Mouse (Mus musculus) brain, embryonic 14.5 days (tissue): Measurements from ENCODE around the gene Gpc1. TPM values are rescaled to one million over a fixed set of nuclear protein-coding genes. Genes with fewer than 3 reads are reported as not detected.

Experiments used
- DNase-seq: peaks from one replicate; pipeline ENCODE4 v3.0.0-alpha.2; 2011; ENCODE audit warnings: low read depth
- CTCF ChIP-seq: fragments of 200-500 bp; IDR thresholded peaks from 2 replicates; pipeline ENCODE4 v1.5.1; 2012; ENCODE audit warnings: inconsistent platforms, mild to moderate bottlenecking, moderate library complexity, borderline replicate concordance; ENCODE audit not compliant: insufficient read depth, insufficient read length; ENCODE audit errors: extremely low read depth
- POLR2A ChIP-seq: fragments of 200-500 bp; IDR thresholded peaks from 2 replicates; pipeline ENCODE4 v1.6.1; 2012; ENCODE audit warnings: mild to moderate bottlenecking, inconsistent platforms, borderline replicate concordance; ENCODE audit not compliant: poor library complexity, insufficient read depth, insufficient read length, severe bottlenecking; ENCODE audit errors: extremely low read depth
- polyA plus RNA-seq: library from polyadenylated mRNA; depleted of rRNA; stranded (reverse); fragments of >200 nt; gene quantifications from 2 replicates; pipeline ENCODE4 v1.2.3, GENCODE M21; 2012

Gene Gpc1
- polyA plus RNA-seq, 1 experiment = 180 TPM

- TF ChIP-seq CTCF (peak; percentile 54; the same call in 1 of the 2 replicates), POLR2A (no peak)
- DNase-seq = peak; percentile 46
Measured at GRCm38 (mm10) chr1:92840231-92840890, 8.9 kb downstream of the Gpc1 start.

- TF ChIP-seq CTCF = no peak
- TF ChIP-seq POLR2A = no peak
- DNase-seq = no peak
Measured at GRCm38 (mm10) chr1:92841427-92841826, 10.0 kb downstream of the Gpc1 start.

GRCm38 (mm10) chr1:92845889-92846288, 14.4 kb downstream of the Gpc1 start:
- no peak for TF ChIP-seq POLR2A
- no peak for TF ChIP-seq CTCF
- no peak for DNase-seq

GRCm38 (mm10) chr1:92847873-92848839, 16.7 kb downstream of the Gpc1 start:
- peak; percentile 96 for DNase-seq
- 0 out of 2 replicates have a peak, but pooled peaks have one; percentile 0 for TF ChIP-seq CTCF
- peak; percentile 50; the same call in 1 of the 2 replicates for TF ChIP-seq POLR2A

- DNase-seq = peak; percentile 67
- 0 out of 2 replicates have a peak, but pooled peaks have one; percentile 23 for TF ChIP-seq CTCF
- TF ChIP-seq POLR2A = no peak
Measured at GRCm38 (mm10) chr1:92849491-92849890, 18.0 kb downstream of the Gpc1 start.

GRCm38 (mm10) chr1:92849938-92850574, 18.6 kb downstream of the Gpc1 start:
- no peak for DNase-seq
- no peak for TF ChIP-seq CTCF
- no peak for TF ChIP-seq POLR2A

- DNase-seq = no peak
Measured at GRCm38 (mm10) chr1:92852450-92852849, 21.0 kb downstream of the Gpc1 start.

GRCm38 (mm10) chr1:92861503-92861902, 30.1 kb downstream of the Gpc1 start:
- DNase-seq = no peak
- TF ChIP-seq CTCF = no peak

More at GRCm38 (mm10) chr1:92852450-92852849, 21.0 kb downstream of the Gpc1 start:
- TF ChIP-seq CTCF (no peak), POLR2A (no peak)

GRCm38 (mm10) chr1:92863268-92863667, 31.8 kb downstream of the Gpc1 start:
- TF ChIP-seq CTCF = no peak
- TF ChIP-seq POLR2A = no peak
- no peak for DNase-seq

- peak; percentile 40 for DNase-seq
- TF ChIP-seq CTCF = no peak
- no peak for TF ChIP-seq POLR2A
Measured at GRCm38 (mm10) chr1:92866170-92866569, 34.7 kb downstream of the Gpc1 start.

GRCm38 (mm10) chr1:92869985-92870384, 38.5 kb downstream of the Gpc1 start:
- no peak for TF ChIP-seq POLR2A
- TF ChIP-seq CTCF = no peak
- no peak for DNase-seq
